Mouse (Mus musculus): ENCODE data around the gene Pagr1b.

DNA sequence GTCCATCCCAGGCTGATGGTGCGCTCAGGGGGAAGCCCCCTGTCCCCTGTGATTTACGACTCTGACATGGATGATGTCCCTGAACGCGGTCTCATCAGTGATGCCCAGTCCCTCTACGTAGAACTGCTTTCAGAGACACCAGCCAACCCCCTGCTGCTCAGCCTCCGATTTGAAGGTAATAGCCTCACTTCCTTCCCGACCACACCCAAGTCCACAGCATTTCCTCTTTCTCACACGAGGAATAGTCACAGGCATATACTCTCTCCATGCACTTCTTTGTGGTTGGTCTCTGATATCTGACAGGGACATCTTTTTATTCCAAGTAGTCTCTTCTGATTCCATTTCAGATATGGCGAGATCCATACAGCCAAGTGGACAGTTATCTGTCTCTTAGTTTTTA, 56.5 kb downstream of the Pagr1b start:
- TF ChIP-seq HCFC1 (IDR thresholded peaks at IDR 0.05; ENCODE audit: low read depth, low read length), result no peak
- TF ChIP-seq CTCF (IDR thresholded peaks at IDR 0.05 in 2 of 3, conservative IDR thresholded peaks at IDR 0.05 in 1 of 3; ENCODE audit: control insufficient read depth in 1 of 3, insufficient read depth in 1 of 3, low read depth in 2 of 3, low read length in 3 of 3, poor library complexity in 1 of 3, severe bottlenecking in 1 of 3), result no peak
- no peak for TF ChIP-seq EP300 (IDR thresholded peaks at IDR 0.05; ENCODE audit: low read depth in 1 of 2, low read length in 2 of 2)
- no peak for TF ChIP-seq E2F4 (IDR thresholded peaks at IDR 0.05; ENCODE audit: borderline replicate concordance, low read depth, low read length)
